In the genomic region with DNA sequence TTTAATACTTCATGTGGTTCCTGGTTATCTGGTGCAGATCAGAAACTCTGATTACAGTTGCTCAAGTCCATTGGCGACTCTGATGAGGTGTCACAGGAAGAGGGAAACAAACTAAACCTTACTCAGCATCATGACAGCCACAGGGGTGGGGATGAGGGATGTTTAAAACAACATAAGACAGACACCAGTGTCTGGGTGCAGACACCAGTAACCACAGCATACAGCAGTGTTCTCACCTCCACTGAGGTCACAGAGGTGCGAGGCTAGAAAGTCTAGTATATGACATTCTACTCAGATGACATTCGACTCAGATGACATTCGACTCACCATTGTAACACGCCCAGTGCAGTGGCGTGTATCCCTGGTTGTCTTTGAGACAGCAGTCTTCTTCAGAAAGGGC, we compare ENCODE assay signal across 12 mouse cellular contexts.
"Had no signal": no experiment of that assay in that cellular context is flagged by ENCODE, and none has a peak within 500 bp of the region (broad histone marks: within the 10 kb centered on the region; RNA-seq: fewer than 3 reads in every experiment).

No protein-coding gene starts in this region.

- DNase-seq: kidney, adult 11 months; kidney, postnatal 14 days; lung, embryonic 14.5 days; lung, postnatal 10 days; lung, postnatal 4 days; thymus, adult 2 months; thymus, postnatal 25 days had no signal

- H3K27ac ChIP-seq: limb, embryonic 15.5 days; liver, embryonic 12.5 days; midbrain, embryonic 15.5 days; neural tube, embryonic 15.5 days had no signal

- ATAC-seq: liver, embryonic 12.5 days; midbrain, embryonic 15.5 days had no signal

- H3K36me3 ChIP-seq: midbrain, embryonic 15.5 days had no signal

- H3K4me1 ChIP-seq: limb, embryonic 15.5 days; liver, embryonic 12.5 days had no signal

- H3K27me3 ChIP-seq: limb, embryonic 15.5 days; liver, embryonic 12.5 days; megakaryocyte, embryonic 14.5 days; midbrain, embryonic 15.5 days; neural tube, embryonic 15.5 days had no signal

- H3K9me3 ChIP-seq: limb, embryonic 15.5 days; liver, embryonic 12.5 days; megakaryocyte, embryonic 14.5 days; midbrain, embryonic 15.5 days; neural tube, embryonic 15.5 days had no signal

- H3K4me3 ChIP-seq: limb, embryonic 15.5 days; liver, embryonic 12.5 days; megakaryocyte, embryonic 14.5 days; midbrain, embryonic 15.5 days; neural tube, embryonic 15.5 days had no signal
